Mouse (Mus musculus) neutrophil, adult 83 days (primary cell): ENCODE data around the gene 4930505A04Rik. TPM values are rescaled to one million over a fixed set of nuclear protein-coding genes. Genes with fewer than 3 reads are reported as not detected.

ENCODE experiments used
- total RNA-seq, 2 experiments: library from RNA; stranded (reverse); gene quantifications; one replicate each; pipeline ENCODE4 v1.2.4; 2023

Gene 4930505A04Rik
- total RNA-seq: not detected

GRCm38 (mm10) chr11:30471751-30472593, at the start of gene 4930505A04Rik:
Gene 4930505A04Rik, minus strand, starts transcription at chr11:30471827.

Other genes with a start within 250 kb of the 4930505A04Rik start
- 100 to 1,000 TPM in 1 of 2 experiments, 10 to 100 TPM in 1; 97.2 to 101 TPM for gene Sptbn1, start 203.7 kb downstream of the 4930505A04Rik start, total RNA-seq
- gene Acyp2, start 177.8 kb upstream of the 4930505A04Rik start, total RNA-seq: 1 to 10 TPM in 1 of 2 experiments, under 1 TPM in 1; 0.66 to 1.1 TPM